Mouse (Mus musculus): Measurements from ENCODE around the gene Traf3ip3. TPM values are rescaled to one million over a fixed set of nuclear protein-coding genes. Genes with fewer than 3 reads are reported as not detected.

The Traf3ip3 gene
- polyA plus RNA-seq, 1 experiment: not detected

DNA sequence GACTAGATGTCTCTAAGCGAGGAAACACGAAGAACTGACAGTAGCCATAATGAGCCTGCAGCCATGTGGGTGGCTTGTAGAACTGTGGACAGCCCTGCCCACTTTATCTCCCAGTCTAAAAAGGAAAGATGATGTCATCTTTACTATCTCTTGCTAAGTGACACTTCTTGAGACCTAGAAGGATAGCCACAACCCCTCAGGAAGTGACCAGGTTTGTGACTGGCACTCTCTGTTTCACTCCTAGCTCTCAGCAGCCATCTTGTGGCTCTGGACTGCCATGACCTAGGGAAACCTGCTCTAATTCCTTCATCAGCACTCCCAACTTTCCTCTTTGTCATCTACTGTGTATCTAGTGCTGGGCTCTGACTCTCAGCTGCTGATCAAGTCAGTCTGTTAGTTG lies 3.2 kb downstream of the Traf3ip3 start:
- Histone ChIP-seq H3K27me3 (ENCODE audit: control insufficient read depth) (no peaks in the 10 kb centered on the region), H3K9me3 (ENCODE audit: control insufficient read depth, low read length) (no peaks in the 10 kb centered on the region), H3K4me3 (replicated peaks) (no peak overlapping the region), H3K36me3 (ENCODE audit: control insufficient read depth) (no peaks in the 10 kb centered on the region), H3K4me1 (ENCODE audit: control insufficient read depth) (peaks cover 8% of the 10 kb centered on the region)
- TF ChIP-seq TAL1 (IDR thresholded peaks at IDR 0.05; ENCODE audit: low read length) (no peak), GATA1 (IDR thresholded peaks at IDR 0.05; ENCODE audit: low read length) (no peak)

DNA sequence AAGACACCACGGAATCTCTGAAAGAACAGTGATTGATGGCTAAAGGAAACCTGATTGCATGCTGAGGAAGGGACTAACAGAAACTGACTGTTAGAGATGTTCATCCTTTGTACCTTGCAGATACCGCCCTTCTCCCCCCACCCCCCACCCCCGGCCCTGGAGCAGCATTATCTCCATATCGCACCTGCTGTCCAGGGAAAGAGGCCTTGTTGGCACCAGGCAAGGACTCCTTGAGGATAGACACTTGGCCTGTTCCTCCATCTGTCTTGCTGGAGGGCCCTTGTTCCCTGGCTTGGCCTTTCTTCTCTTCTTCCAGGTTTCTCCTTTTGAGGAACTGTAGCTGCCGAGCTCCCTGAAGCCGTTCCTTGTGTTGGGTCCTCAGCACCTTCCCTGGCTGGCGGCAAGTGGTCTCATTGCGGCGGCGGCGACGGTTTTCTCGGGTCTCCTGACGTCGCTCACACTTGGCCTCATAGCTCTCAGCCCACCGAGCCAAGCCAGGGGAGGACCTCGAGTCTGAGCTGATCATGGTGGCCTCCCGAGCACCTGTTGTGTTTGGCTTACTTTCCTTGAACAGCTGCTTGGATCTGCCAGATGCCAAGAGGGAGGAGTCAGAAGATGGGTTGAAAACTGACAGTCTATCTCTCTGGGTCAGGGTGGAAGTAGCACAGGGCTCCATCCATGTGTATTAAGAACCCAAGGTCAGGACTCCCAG lies 3.9 kb downstream of the Traf3ip3 start:
- Histone ChIP-seq H3K27me3 (ENCODE audit: control insufficient read depth) (no peaks in the 10 kb centered on the region), H3K4me1 (ENCODE audit: control insufficient read depth) (peaks cover 8% of the 10 kb centered on the region)
- no peak for TF ChIP-seq TAL1 (IDR thresholded peaks at IDR 0.05; ENCODE audit: low read length)
- no peak for TF ChIP-seq GATA1 (IDR thresholded peaks at IDR 0.05; ENCODE audit: low read length)

DNA sequence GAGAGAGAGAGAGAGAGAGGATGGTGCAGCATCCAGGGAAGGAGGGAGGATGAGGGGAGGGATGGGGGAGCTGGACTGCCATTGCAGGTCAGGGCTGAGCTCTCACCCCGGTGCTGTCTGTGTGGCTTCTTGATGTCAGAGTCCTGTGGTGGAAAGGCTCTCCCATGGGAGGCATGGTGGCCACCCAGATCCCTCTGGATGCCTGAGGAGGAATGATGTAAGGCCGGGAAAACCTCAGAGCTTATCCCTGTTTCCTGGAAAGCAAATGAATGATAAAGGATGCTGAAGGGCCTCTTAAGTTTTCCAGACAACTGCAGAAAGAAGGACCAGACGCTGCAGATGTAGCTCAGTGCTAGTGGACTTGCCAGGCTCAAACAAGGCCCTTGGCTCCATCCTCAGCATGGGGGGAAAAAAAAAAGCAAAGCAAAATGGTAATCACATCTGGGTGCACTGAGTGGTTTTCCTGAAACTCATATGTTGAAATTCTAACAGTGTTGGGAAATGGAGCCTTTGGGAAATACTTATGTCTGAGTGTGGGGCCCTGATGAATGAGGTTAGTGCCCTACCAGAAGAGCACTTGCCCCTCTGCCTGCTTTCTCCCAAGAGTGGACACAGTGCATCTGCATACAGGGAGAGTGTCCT lies 6.2 kb downstream of the Traf3ip3 start:
- TF ChIP-seq GATA1 (IDR thresholded peaks at IDR 0.05; ENCODE audit: low read length) (no peak), TAL1 (IDR thresholded peaks at IDR 0.05; ENCODE audit: low read length) (no peak)
- H3K36me3 ChIP-seq (ENCODE audit: control insufficient read depth): no peaks in the 10 kb centered on the region

More for the DNA sequence above, 3.9 kb downstream of the Traf3ip3 start:
- Histone ChIP-seq H3K36me3 (ENCODE audit: control insufficient read depth) (no peaks in the 10 kb centered on the region), H3K9me3 (ENCODE audit: control insufficient read depth, low read length) (no peaks in the 10 kb centered on the region), H3K4me3 (replicated peaks) (no peak overlapping the region)

DNA sequence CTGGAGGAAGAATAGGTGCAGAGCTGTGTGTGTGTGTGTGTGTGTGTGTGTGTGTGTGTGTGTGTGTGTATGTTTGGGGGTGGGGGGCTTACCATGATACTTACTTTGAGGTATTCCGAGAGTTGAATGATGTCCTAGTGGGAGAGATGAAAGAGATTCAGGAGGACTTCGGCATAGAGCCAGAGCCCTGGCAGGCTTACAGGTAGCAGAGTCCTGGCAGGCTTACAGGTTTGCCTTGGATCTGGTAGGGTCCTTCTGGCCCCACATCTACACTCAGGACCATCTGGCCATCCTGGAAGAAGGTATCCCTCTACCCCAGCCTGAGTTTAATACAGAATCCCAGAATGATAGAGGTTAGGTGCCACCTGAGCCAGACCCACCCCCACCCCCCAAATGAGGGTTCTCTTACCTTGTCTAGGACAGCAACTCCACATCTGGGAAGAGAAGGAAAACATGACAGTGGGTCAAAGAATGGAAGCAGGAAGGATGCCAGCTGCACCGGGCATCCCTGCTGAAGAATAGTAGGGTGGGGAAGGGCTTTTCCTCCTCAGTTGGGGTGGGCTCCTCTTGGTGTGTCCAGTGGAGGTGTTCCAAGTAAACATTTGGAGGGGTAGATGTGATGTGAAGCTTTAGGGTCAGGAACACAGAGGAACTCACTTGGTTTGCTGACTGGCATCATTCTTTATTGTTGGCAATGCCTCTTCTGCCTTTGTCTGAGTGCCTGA lies 6.9 kb downstream of the Traf3ip3 start:
- Histone ChIP-seq H3K27me3 (ENCODE audit: control insufficient read depth) (no peaks in the 10 kb centered on the region), H3K9me3 (ENCODE audit: control insufficient read depth, low read length) (no peaks in the 10 kb centered on the region), H3K36me3 (ENCODE audit: control insufficient read depth) (no peaks in the 10 kb centered on the region), H3K4me3 (replicated peaks) (no peak overlapping the region), H3K4me1 (ENCODE audit: control insufficient read depth) (peaks cover 8% of the 10 kb centered on the region)
- no peak for TF ChIP-seq GATA1 (IDR thresholded peaks at IDR 0.05; ENCODE audit: low read length)
- no peak for TF ChIP-seq TAL1 (IDR thresholded peaks at IDR 0.05; ENCODE audit: low read length)

More for the DNA sequence above, 6.2 kb downstream of the Traf3ip3 start:
- no peaks in the 10 kb centered on the region for H3K27me3 ChIP-seq (ENCODE audit: control insufficient read depth)
- no peaks in the 10 kb centered on the region for H3K9me3 ChIP-seq (ENCODE audit: control insufficient read depth, low read length)
- H3K4me3 ChIP-seq (replicated peaks): no peak overlapping the region
- peaks cover 8% of the 10 kb centered on the region for H3K4me1 ChIP-seq (ENCODE audit: control insufficient read depth)

DNA sequence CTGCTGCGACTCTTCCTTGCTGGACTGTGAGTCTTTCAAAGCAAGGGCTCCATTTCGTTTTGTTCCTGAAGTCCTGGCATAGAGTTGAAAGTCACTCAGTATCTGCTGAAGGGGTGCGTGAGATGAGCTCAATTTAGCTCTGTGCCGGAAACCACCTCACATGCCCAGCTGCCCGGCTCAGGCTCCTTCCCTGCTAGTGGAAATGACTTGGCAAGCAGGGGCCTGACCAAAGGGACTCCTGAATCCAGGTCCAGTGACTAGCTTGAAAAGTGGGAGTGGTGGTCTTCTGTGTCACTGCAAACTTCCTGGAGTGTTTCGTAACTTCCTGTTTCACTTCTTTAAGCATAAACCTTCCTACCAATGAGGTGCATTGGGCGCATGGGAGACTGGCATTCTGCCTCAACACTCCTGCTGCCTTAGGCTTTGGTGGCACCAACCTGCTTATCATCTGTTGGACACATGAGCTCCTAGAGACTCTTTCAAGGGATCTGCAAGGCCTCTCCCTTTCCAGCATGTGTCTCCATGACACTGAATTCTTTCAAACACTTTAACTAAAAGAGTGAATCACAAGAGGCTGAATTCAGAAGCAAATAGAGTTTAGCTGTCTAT lies 9.7 kb downstream of the Traf3ip3 start:
- no peak overlapping the region for H3K4me3 ChIP-seq (replicated peaks)
- TF ChIP-seq GATA1 (IDR thresholded peaks at IDR 0.05; ENCODE audit: low read length) (no peak), TAL1 (IDR thresholded peaks at IDR 0.05; ENCODE audit: low read length) (no peak)
- H3K9me3 ChIP-seq (ENCODE audit: control insufficient read depth, low read length): no peaks in the 10 kb centered on the region
- H3K27me3 ChIP-seq (ENCODE audit: control insufficient read depth): no peaks in the 10 kb centered on the region
- no peaks in the 10 kb centered on the region for H3K4me1 ChIP-seq (ENCODE audit: control insufficient read depth)
- H3K36me3 ChIP-seq (ENCODE audit: control insufficient read depth): no peaks in the 10 kb centered on the region

DNA sequence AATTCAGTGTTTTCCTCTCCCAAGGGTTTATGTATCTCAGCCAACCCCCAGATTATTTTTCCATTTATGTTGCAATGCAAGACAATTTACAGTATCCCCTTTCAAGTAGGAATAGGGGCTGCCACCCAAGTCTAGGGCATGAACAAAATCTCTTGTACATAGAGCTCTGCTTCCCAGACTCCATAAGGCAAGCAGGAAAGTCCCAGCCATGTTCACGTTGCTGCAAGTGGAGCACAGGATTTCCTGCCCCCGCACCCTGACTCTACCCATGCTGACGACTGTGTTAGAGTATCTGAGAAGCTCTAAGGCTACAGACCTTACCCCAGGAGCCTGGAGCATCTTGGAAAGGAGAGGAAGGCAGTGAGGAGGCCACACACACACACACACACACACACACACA lies 11.7 kb downstream of the Traf3ip3 start:
- H3K36me3 ChIP-seq (ENCODE audit: control insufficient read depth): no peaks in the 10 kb centered on the region
- no peak overlapping the region for H3K4me3 ChIP-seq (replicated peaks)
- no peak for TF ChIP-seq GATA1 (IDR thresholded peaks at IDR 0.05; ENCODE audit: low read length)
- no peak for TF ChIP-seq TAL1 (IDR thresholded peaks at IDR 0.05; ENCODE audit: low read length)
- H3K4me1 ChIP-seq (ENCODE audit: control insufficient read depth): no peaks in the 10 kb centered on the region
- no peaks in the 10 kb centered on the region for H3K9me3 ChIP-seq (ENCODE audit: control insufficient read depth, low read length)
- no peaks in the 10 kb centered on the region for H3K27me3 ChIP-seq (ENCODE audit: control insufficient read depth)

DNA sequence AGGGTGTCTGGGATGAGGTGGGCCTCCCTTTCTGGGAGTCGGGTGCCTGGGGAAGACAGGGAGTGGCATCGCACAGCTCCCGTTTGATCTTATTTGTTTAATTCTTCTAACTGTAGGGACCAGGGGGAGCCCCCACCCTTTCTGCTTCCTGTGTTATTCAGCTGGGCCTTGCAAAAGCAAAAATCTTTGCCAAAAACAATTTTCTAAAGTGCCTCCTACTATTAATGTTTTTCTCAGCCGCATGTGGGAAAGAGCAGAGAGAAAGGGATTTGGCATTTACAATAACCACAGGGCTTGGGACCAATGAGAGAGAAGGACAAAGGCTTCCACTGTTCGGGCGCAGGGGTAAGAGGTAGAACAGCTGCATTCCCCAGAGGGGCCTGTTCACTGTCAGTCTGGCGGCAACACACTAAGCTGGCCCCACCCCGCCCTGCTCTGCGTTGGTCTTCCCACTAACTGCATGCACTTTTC lies 12.3 kb downstream of the Traf3ip3 start:
- Histone ChIP-seq H3K36me3 (ENCODE audit: control insufficient read depth) (no peaks in the 10 kb centered on the region), H3K27me3 (ENCODE audit: control insufficient read depth) (no peaks in the 10 kb centered on the region), H3K4me1 (ENCODE audit: control insufficient read depth) (no peaks in the 10 kb centered on the region; the same call in 1 of the 2 replicates), H3K4me3 (replicated peaks) (no peak overlapping the region), H3K9me3 (ENCODE audit: control insufficient read depth, low read length) (no peaks in the 10 kb centered on the region)
- TF ChIP-seq TAL1 (IDR thresholded peaks at IDR 0.05; ENCODE audit: low read length) (no peak), GATA1 (IDR thresholded peaks at IDR 0.05; ENCODE audit: low read length) (no peak)

DNA sequence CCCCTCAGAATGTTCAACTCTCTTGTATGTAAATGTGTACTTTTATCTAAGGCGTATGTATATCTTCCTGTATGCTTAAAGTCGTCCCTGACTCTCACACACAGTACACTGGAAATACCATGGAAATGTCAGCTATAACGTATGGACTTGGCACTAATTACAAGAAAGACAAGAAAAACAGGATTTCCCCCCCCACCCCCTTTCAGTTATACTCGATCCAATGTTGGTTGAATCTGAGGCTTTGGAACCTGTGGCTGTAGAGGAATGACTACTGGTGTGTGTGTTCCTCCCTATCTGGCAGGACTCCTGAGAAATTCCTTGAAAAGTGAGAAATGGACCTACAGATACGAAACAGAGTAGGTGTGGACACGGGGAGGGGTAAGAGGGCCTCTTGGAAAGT lies 13.2 kb downstream of the Traf3ip3 start:
- no peaks in the 10 kb centered on the region for H3K9me3 ChIP-seq (ENCODE audit: control insufficient read depth, low read length)
- no peaks in the 10 kb centered on the region for H3K36me3 ChIP-seq (ENCODE audit: control insufficient read depth)
- TF ChIP-seq GATA1 (IDR thresholded peaks at IDR 0.05; ENCODE audit: low read length) (no peak), TAL1 (IDR thresholded peaks at IDR 0.05; ENCODE audit: low read length) (no peak)
- H3K4me3 ChIP-seq (replicated peaks): no peak overlapping the region
- no peaks in the 10 kb centered on the region; the same call in 1 of the 2 replicates for H3K4me1 ChIP-seq (ENCODE audit: control insufficient read depth)
- no peaks in the 10 kb centered on the region for H3K27me3 ChIP-seq (ENCODE audit: control insufficient read depth)

All from erythroblast, embryonic 14.5 days (primary cell).